Mouse (Mus musculus): Measurements from ENCODE around the gene Stard7. TPM values are rescaled to one million over a fixed set of nuclear protein-coding genes. Genes with fewer than 3 reads are reported as not detected.
"Not testable (repeated sequence)": the region's sequence is repeated elsewhere in the genome, so short reads cannot be mapped to it uniquely, and the experiment has no call there.

Gene Stard7
- total RNA-seq (2021): 100 to 1,000 TPM in 1 of 2 experiments, 10 to 100 TPM in 1; 99.8 to 104 TPM
- long read RNA-seq, transcript Stard7-202 (8 exons, 3,116 nt): major isoform, 181 of 198 reads
- long read RNA-seq, partial matches to known transcripts: 5 of 198 reads
- long read RNA-seq, other reads (novel, unspliced or antisense): 10 of 198 reads

GRCm38 (mm10) chr2:127269491-127270299 lies at the start of gene Stard7:
Stard7 (plus strand) TSS chr2:127270218.
- peak; percentile 94 to 98 for DNase-seq (ENCODE audit: low spot score in 2 of 2)

- no peak for DNase-seq (ENCODE audit: low spot score in 2 of 2)
These were observed 44.8 kb upstream of the Stard7 start for GRCm38 (mm10) chr2:127225261-127225660.

GRCm38 (mm10) chr2:127237897-127238610 lies 32.0 kb upstream of the Stard7 start:
- DNase-seq (ENCODE audit: low spot score in 2 of 2): no peak

GRCm38 (mm10) chr2:127240065-127240464 lies 30.0 kb upstream of the Stard7 start:
- no peak for DNase-seq (ENCODE audit: low spot score in 2 of 2)

GRCm38 (mm10) chr2:127247592-127248333 lies 22.3 kb upstream of the Stard7 start, which contains the start of the genes Ciao1 and Tmem127:
Ciao1 (minus strand) TSS chr2:127247816.
Tmem127 (plus strand) TSS chr2:127247908.
- peak; percentile 97 to 98 for DNase-seq (ENCODE audit: low spot score in 2 of 2)

DNA sequence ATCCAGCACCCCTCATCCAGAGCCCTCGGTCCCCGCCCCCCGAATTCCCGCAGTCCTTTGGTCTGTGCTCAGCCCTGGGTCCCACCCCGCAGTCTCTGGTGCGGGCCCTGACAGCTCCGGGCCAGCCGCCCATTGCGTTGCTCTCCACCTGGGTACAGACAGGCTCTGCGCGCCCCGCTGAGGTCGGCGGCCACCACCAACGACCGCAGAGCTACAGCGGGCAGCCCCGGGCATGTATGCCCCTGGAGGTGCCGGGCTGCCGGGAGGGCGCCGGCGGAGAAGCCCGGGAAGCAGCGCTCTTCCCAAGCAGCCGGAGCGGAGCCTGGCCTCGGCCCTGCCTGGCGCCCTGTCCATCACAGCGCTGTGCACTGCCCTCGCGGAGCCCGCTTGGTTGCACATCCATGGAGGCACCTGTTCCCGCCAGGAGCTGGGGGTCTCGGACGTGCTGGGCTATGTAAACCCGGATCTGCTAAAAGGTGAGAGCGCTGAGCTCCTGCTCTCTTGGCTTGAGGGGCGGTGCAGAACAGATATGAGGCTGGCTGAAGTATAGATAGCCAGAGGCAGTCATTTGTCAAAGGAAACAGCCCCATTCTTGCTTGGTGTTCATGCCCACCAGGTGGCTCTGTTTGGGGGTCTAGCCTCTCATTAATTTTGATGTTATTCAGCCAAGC lies 21.5 kb upstream of the Stard7 start:
- peak; percentile 27 to 32 for DNase-seq (ENCODE audit: low spot score in 2 of 2)

- DNase-seq (ENCODE audit: low spot score in 2 of 2): no peak
These were observed 19.6 kb upstream of the Stard7 start for GRCm38 (mm10) chr2:127250291-127251008.

DNA sequence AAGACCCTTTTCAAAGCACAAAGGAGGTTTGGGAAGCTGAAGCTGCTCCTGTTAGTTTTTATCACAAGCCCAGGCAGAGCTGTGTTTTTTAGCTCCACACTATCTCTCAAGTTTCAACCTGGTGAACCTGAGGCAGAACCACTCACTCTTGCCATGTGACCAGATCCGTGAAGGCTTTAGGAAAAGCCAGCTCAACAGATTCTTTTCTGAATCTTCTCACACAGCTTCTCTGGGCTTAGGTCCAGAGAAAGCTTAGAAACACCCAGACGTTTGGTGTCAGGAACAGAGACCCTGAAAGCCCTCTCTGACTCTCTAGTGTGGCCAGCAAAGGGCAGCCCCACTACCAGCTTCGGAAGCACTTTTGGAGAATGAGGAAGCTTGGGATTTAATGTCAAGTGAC lies 18.6 kb upstream of the Stard7 start:
- no peak for DNase-seq (ENCODE audit: low spot score in 2 of 2)

DNA sequence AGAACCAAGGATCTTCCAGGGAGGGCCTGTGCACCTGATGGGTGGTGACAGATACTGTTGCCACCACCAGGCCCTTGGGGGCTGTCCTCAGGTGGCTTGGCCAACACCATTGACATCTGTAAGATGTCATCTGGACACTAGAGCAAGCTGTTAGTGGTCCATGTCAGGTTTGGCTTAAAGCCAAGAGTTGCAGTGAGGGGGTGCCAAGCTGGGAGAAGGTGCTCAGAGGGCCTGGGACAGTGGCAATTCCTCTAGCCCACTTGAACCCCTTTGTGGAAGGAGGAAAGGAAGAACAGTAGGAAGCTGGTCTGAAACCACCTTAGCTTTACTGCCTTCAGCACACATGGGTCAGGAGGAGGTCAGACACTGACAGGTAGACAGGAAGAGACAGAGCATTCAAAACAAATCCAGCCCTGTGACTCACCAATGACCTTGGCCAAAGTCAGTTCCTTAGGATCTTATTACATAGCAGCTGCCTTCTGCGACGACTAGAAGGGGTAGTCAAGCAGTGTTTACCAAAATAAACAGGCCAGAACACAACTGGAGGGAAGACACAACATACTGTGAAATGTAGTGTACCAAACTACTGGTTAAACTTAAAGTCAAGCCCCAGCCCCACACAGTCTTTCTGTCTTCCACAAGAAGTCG lies 18.0 kb upstream of the Stard7 start:
- no peak for DNase-seq (ENCODE audit: low spot score in 2 of 2)

GRCm38 (mm10) chr2:127252787-127253186 lies 17.2 kb upstream of the Stard7 start:
- no peak for DNase-seq (ENCODE audit: low spot score in 2 of 2)

GRCm38 (mm10) chr2:127254604-127255134 lies 15.3 kb upstream of the Stard7 start:
- DNase-seq (ENCODE audit: low spot score in 2 of 2): no peak

- DNase-seq (ENCODE audit: low spot score in 2 of 2): no peak
These were observed 14.7 kb upstream of the Stard7 start for GRCm38 (mm10) chr2:127255294-127255693.

GRCm38 (mm10) chr2:127259340-127259739 lies 10.7 kb upstream of the Stard7 start:
- DNase-seq (ENCODE audit: low spot score in 2 of 2): peak; percentile 28 to 50

GRCm38 (mm10) chr2:127262480-127262879 lies 7.5 kb upstream of the Stard7 start:
- no peak for DNase-seq (ENCODE audit: low spot score in 2 of 2)

GRCm38 (mm10) chr2:127267854-127268253 lies 2.2 kb upstream of the Stard7 start:
- no peak for DNase-seq (ENCODE audit: low spot score in 2 of 2)

DNA sequence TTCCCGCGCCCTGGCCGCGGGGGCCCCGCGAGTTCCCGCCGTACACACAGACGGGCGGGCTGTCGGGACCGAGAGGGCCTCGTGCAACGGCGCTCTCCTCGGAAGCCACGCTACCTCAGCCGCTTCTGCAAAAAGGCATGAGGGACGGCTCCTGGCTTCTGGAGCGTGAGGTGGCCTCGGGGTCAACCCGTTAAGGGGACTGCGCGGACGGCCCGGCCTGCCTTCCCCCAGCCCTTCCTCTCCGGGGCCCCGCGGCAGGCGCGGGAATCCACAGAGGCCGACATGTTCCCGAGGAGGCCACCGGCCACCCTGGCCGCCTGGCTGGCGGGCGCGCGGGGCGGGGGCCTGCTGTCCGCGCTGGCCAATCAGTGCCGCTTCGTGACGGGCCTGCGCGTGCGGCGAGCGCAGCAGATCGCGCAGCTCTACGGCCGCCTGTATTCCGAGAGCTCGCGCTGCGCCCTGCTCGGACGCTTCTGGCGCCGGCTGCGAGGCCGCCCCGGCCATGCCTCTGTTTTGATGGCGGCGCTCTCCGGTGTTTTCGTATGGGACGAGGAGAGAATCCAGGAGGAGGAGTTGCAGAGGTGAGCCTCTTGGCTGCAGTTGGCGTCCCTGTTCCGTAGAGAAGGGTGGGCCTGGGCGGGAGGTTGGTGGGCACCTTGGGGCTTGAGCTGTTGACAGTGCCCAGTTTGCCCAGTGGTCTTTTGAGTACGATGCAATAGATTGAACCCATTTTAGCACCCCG lies 453 bp downstream of the Stard7 start:
- DNase-seq (ENCODE audit: low spot score in 2 of 2): peak; percentile 80 to 87

- DNase-seq (ENCODE audit: low spot score in 2 of 2): peak; percentile 28 to 43
These were observed 1.1 kb downstream of the Stard7 start for GRCm38 (mm10) chr2:127271042-127271515.

DNA sequence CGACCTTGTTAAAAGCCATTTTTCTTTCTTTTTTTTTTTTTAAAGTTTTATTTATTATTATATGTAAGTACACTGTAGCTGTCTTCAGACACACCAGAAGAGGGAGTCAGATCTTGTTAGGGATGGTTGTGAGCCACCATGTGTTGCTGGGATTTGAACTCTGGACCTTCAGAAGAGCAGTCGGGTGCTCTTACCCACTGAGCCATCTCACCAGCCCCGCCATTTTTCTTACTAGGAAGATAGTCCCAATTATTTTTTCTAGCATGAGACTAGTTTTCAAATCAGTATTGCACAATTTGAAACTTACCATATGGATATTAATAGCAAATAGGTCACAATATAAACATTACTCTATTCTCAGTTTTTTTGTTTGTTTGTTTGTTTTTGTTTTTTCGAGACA lies 2.0 kb downstream of the Stard7 start:
- DNase-seq (ENCODE audit: low spot score in 2 of 2): not testable (repeated sequence)
